Mouse (Mus musculus) forebrain, embryonic 11.5 days (tissue): ENCODE results near the gene Aggf1. TPM values are rescaled to one million over a fixed set of nuclear protein-coding genes. Genes with fewer than 3 reads are reported as not detected.

Experiments
- ATAC-seq: fragments of 200-750 bp; cut with Nextera tagmentation; replicated peaks from 2 replicates; pipeline ENCODE4 v1.8.0; 2017; ENCODE audit warnings: moderate TSS enrichment; ENCODE audit not compliant: low FRiP score
- DNase-seq: peaks from one replicate; pipeline ENCODE4 v3.0.0-alpha.2; 2017; ENCODE audit warnings: low spot score
- H3K27ac ChIP-seq: fragments of 300-500 bp; sonication (generic); 2 replicates; pipeline ENCODE4 v1.5.1; 2014; ENCODE audit warnings: low read depth, low read length
- H3K27me3 ChIP-seq: fragments of 300-500 bp; sonication (generic); 2 replicates; pipeline ENCODE4 v1.6.1; 2014; ENCODE audit warnings: mild to moderate bottlenecking, low read length, mixed read lengths; ENCODE audit not compliant: control insufficient read depth, insufficient read depth
- H3K36me3 ChIP-seq: fragments of 300-500 bp; sonication (generic); 2 replicates; pipeline ENCODE4 v1.6.1; 2014; ENCODE audit warnings: mild to moderate bottlenecking, low read length, moderate library complexity, mixed read lengths; ENCODE audit not compliant: control insufficient read depth, insufficient read depth
- H3K4me1 ChIP-seq: fragments of 300-500 bp; sonication (generic); replicated peaks from 2 replicates; pipeline ENCODE4 v1.6.1; 2014; ENCODE audit warnings: low read length, mixed read lengths; ENCODE audit not compliant: control insufficient read depth, insufficient read depth
- H3K4me2 ChIP-seq: fragments of 300-500 bp; sonication (generic); 2 replicates; pipeline ENCODE4 v1.6.1; 2014; ENCODE audit warnings: low read depth, mild to moderate bottlenecking, low read length, moderate library complexity, mixed read lengths; ENCODE audit not compliant: severe bottlenecking
- H3K4me3 ChIP-seq: fragments of 300-500 bp; sonication (generic); 2 replicates; pipeline ENCODE4 v1.5.1; 2014; ENCODE audit warnings: low read depth, low read length
- H3K9ac ChIP-seq: fragments of 300-500 bp; sonication (generic); 2 replicates; pipeline ENCODE4 v1.6.1; 2014; ENCODE audit warnings: low read length
- H3K9me3 ChIP-seq: fragments of 300-500 bp; sonication (generic); 2 replicates; pipeline ENCODE4 v1.6.1; 2016; ENCODE audit warnings: low read length, mixed read lengths; ENCODE audit not compliant: control insufficient read depth
- WGBS: fragments of 180-500 bp; shearing (Covaris S2); extraction: QIAGEN DNeasy Blood & Tissue Kit; methylation state at CpG from one replicate; pipeline ENCODE4 v1.1.7; 2014; 5-methylcytosine and 5-hydroxymethylcytosine counted together
- polyA plus RNA-seq: library from polyadenylated mRNA; unstranded; fragments of >200 nt; fragmentation: Nextera tagmentation; extraction: Ambion mirVana; gene quantifications from 2 replicates; pipeline ENCODE4 v1.2.1, GENCODE M21; 2014

Gene Aggf1
- polyA plus RNA-seq, 1 experiment from 2014 or later: 54.4 TPM

DNA sequence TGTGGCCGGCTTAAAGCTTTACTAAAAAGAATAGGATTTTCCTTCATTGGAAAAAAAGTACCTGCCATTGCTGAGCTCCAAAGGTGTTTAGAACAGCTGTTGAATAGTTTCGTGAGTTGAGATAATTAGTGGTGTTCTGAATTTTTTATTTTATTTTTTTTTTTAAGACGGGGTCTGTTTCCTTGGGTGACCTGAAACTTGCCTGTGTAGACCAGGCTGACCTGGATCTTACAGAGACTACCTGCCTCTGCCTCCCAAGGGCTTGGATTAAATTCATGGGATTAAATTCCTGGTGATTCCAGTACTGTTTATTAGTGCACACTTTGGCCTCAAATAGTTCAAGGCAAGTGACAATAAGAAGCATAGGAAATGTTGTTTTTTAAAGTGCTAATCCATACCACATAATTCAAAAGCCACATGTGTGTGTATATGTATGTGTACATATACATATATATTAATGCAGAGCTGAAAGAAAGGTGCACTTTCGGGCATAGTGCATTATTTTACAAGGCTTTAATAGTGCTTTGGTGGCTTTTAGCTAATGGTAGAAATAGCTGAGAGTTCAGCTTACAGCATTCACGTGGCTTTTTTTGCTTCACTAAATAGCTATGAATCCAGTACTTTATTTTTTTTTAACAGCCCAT lies 49.1 kb downstream of the Aggf1 start:
- peak overlapping the region; percentile 74 for H3K4me3 ChIP-seq
- H3K9me3 ChIP-seq: no peaks in the 10 kb centered on the region
- 12% methylated on average over 5 of the region's 5 CpGs for WGBS
- ATAC-seq: no peak
- no peaks in the 10 kb centered on the region for H3K36me3 ChIP-seq
- H3K27ac ChIP-seq: peak overlapping the region; percentile 91
- H3K27me3 ChIP-seq: no peaks in the 10 kb centered on the region
- peak overlapping the region; percentile 87 for H3K4me2 ChIP-seq
- peaks cover 13% of the 10 kb centered on the region for H3K4me1 ChIP-seq
- DNase-seq: no peak
- H3K9ac ChIP-seq: peak overlapping the region; percentile 98

GRCm38 (mm10) chr13:95325080-95325906 lies 49.9 kb downstream of the Aggf1 start:
- Histone ChIP-seq H3K4me1 (peaks cover 13% of the 10 kb centered on the region), H3K27ac (peak overlapping the region; percentile 91), H3K36me3 (no peaks in the 10 kb centered on the region), H3K27me3 (no peaks in the 10 kb centered on the region), H3K4me3 (peak overlapping the region; percentile 74), H3K9me3 (no peaks in the 10 kb centered on the region), H3K4me2 (peak overlapping the region; percentile 87), H3K9ac (peak overlapping the region; percentile 98)
- ATAC-seq: peak; percentile 61
- peak; percentile 86 for DNase-seq
- WGBS: under 1% methylated on average over 63 of the region's 63 CpGs

DNA sequence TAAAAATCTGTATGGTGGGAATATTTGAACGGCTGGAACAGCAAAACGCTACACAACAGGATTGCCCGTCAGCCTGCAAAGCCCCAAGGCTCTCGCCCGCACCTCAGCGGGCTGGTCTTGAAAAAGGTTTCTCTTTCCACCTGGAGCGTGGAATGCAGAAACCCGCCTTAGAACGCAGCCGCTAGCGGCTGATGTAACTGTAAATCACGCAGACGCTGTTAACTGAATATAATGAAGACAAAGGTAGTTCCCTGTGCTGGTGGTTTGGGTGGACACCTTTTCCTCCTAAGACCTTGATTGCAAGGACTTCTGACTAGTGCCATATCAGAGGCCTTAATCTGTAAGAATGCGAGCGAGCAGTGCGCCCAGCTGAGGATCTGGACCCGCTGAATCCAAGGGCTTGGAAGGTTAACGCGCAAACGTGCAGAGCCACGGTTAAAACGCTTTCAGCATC lies 50.5 kb downstream of the Aggf1 start:
- H3K36me3 ChIP-seq: no peaks in the 10 kb centered on the region
- peak overlapping the region; percentile 98 for H3K9ac ChIP-seq
- peak; percentile 17; the same call in 1 of the 2 replicates for ATAC-seq
- WGBS: under 1% methylated on average over 22 of the region's 22 CpGs
- no peaks in the 10 kb centered on the region for H3K9me3 ChIP-seq
- DNase-seq: no peak
- H3K4me1 ChIP-seq: peaks cover 13% of the 10 kb centered on the region
- peak overlapping the region; percentile 87 for H3K4me2 ChIP-seq
- H3K27me3 ChIP-seq: no peaks in the 10 kb centered on the region
- H3K27ac ChIP-seq: peak overlapping the region; percentile 91
- H3K4me3 ChIP-seq: peak overlapping the region; percentile 74

DNA sequence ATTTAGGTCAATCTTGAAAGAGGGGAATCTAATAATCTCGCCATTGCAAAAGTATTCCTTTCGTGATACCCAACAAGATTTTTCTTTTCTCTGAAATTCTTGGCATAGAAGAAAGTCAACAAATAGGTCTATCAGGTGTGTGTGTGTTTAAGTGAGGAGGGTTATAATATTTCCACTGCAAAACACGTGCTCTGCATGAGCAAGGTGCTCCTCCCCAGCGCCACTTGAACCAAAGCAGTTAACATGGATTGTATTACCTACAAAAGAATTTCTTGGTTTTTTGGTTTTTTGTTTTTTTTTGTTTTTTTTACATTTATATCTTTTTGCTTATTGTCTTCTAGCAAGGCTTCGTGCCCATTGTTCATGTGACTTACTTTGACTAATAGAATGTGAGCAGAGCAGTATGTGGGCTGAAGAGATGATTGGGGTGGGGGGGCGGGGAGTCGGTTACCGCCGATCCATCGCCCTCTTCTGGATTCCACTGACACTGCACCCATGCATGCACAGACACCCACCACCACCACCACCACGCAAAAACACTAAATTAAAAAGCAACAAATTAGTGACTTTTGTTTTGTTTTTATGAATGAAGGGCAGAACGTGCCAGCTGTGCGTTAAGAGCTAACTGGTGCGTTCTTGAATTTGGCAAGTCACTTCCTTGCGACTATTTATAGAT lies 51.1 kb downstream of the Aggf1 start:
- H3K9me3 ChIP-seq: no peaks in the 10 kb centered on the region
- H3K36me3 ChIP-seq: no peaks in the 10 kb centered on the region
- peak; percentile 40 for ATAC-seq
- peak overlapping the region; percentile 98 for H3K9ac ChIP-seq
- peaks cover 13% of the 10 kb centered on the region for H3K4me1 ChIP-seq
- peak overlapping the region; percentile 74 for H3K4me3 ChIP-seq
- no peak overlapping the region for H3K27ac ChIP-seq
- no peaks in the 10 kb centered on the region for H3K27me3 ChIP-seq
- H3K4me2 ChIP-seq: peak overlapping the region; percentile 87
- 24% methylated on average over 15 of the region's 15 CpGs for WGBS
- DNase-seq: peak; percentile 82

DNA sequence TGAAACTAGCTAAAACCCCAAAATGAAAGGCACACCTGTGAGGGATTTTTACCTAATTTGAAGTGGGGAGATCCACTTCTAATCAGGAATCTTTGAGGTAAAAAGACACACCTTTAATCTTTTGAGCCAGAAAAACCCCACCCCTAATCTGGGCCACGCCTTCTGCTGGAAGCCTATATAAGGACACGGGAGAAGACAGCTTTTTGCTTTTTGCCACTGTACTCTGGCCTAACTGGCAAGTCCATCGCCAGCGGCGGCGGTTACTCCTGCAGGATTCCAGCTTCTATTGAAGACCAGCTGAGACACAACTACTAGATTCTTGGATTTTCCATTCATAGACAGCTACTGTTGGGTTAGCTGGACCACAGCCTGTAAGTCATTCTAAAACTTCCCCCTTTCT lies 51.8 kb downstream of the Aggf1 start, which contains the start of gene Zbed3:
TSS of gene Zbed3 (plus strand) at position 213 of the 400 bp plus-strand sequence.
- Histone ChIP-seq H3K4me3 (peak within 1 kb of the TSS; percentile 74), H3K36me3 (no peaks in the 10 kb centered on the region), H3K27me3 (no peaks in the 10 kb centered on the region), H3K9me3 (no peaks in the 10 kb centered on the region), H3K4me2 (peak within 1 kb of the TSS; percentile 87), H3K9ac (peak within 1 kb of the TSS; percentile 98), H3K27ac (no peak within 1 kb of the TSS), H3K4me1 (peaks cover 13% of the 10 kb centered on the region)
- no peak for ATAC-seq
- DNase-seq: no peak
- WGBS: 90% methylated on average over 6 of the region's 6 CpGs

DNA sequence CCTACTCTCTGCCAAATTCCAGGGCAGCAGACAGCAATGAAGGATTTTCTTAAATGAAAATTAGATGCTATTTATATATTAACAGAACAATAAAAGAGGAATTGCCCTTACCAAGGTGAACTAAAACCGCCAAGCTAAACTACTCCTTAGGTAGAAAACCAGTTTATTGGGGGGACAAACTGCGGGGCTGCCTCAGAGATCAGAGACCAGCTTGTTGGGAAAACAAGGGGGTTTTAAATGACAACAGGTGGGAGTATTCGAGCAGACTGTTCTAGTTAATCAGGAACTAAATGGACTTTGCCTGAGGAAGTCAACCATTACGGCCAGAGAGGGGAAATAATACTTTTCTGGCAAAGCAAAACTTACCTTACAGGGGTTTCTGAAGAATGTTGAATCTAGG lies 54.7 kb downstream of the Aggf1 start:
- Histone ChIP-seq H3K27ac (no peak overlapping the region), H3K27me3 (no peaks in the 10 kb centered on the region), H3K36me3 (no peaks in the 10 kb centered on the region), H3K9ac (no peak overlapping the region), H3K9me3 (no peaks in the 10 kb centered on the region), H3K4me1 (no peaks in the 10 kb centered on the region), H3K4me2 (no peak overlapping the region), H3K4me3 (no peak overlapping the region)
- 57% methylated on average over 4 of the region's 4 CpGs for WGBS
- ATAC-seq (no peak), DNase-seq (no peak)

- H3K4me2 ChIP-seq: no peak overlapping the region
- no peak for ATAC-seq
- H3K27ac ChIP-seq: no peak overlapping the region
- H3K9ac ChIP-seq: no peak overlapping the region
- DNase-seq: no peak
- no peaks in the 10 kb centered on the region for H3K9me3 ChIP-seq
- H3K36me3 ChIP-seq: no peaks in the 10 kb centered on the region
- H3K4me1 ChIP-seq: no peaks in the 10 kb centered on the region
- WGBS: 80% methylated on average over 6 of the region's 6 CpGs
- no peaks in the 10 kb centered on the region for H3K27me3 ChIP-seq
- H3K4me3 ChIP-seq: no peak overlapping the region
Observed at GRCm38 (mm10) chr13:95319153-95319552, 56.0 kb downstream of the Aggf1 start.

GRCm38 (mm10) chr13:95312016-95312415 lies 63.1 kb downstream of the Aggf1 start:
- H3K4me3 ChIP-seq: no peak overlapping the region

More at GRCm38 (mm10) chr13:95312016-95312415, 63.1 kb downstream of the Aggf1 start:
- ATAC-seq (no peak; the same call in 1 of the 2 replicates), DNase-seq (no peak)
- Histone ChIP-seq H3K4me1 (no peaks in the 10 kb centered on the region), H3K9me3 (no peaks in the 10 kb centered on the region), H3K9ac (no peak overlapping the region), H3K36me3 (no peaks in the 10 kb centered on the region), H3K4me2 (no peak overlapping the region), H3K27ac (no peak overlapping the region), H3K27me3 (no peaks in the 10 kb centered on the region)
- WGBS: 60% methylated on average over 6 of the region's 6 CpGs
